Comparison of ENCODE assay signal across 9 mouse cellular contexts in the genomic region with DNA sequence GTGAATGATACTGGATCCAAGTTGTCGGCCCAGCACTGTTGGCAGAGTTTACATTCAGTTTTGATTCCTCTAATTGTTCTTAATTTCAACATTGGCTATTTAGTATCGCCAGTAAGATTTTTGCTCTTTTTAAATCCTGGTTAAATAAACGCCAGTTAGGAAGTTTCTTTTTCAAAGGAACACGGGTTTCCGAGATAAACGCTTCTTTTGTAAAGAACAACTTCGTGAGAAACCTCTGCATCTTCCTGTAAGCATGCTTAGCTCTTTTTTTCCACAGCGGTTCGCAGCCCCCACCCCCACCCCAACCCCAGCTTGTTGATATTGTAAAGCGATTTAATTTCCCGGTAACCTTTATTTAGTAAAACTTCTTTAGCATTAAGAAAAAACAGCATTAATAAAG. TPM values are rescaled to one million over a fixed set of nuclear protein-coding genes. Genes with fewer than 3 reads are reported as not detected.
DNase-seq lines count a peak whose midpoint lies in the region; ATAC-seq lines count a peak whose summit lies in the region.
"Had no signal": no experiment of that assay in that cellular context is flagged by ENCODE, and none has a peak within 500 bp of the region (broad histone marks: within the 10 kb centered on the region; RNA-seq: fewer than 3 reads in every experiment).

No protein-coding gene starts in this region.

- peak; percentile 39 for DNase-seq in heart, adult 11 months
- no peak for DNase-seq in heart, postnatal 36 days
- no peak for DNase-seq in neural tube, embryonic 11.5 days (ENCODE audit: low spot score)
- DNase-seq in neural tube, embryonic 10.5 days (ENCODE audit: extremely low spot score, low spot score) = no peak
- DNase-seq in cerebellum, adult 11 months = no peak
- DNase-seq in ovary, postnatal 10 days (ENCODE audit: low spot score) = no peak
- DNase-seq: layer of hippocampus, adult 9-11 months had no signal

- WGBS in neural tube, embryonic 11.5 days = under 1% methylated on average over 11 of the region's 11 CpGs
- WGBS in liver, embryonic 12.5 days (ENCODE audit: insufficient replicate concordance) = 6% methylated on average over 11 of the region's 11 CpGs

- peak overlapping the region; percentile 87 for H3K4me3 ChIP-seq in neural tube, embryonic 11.5 days (ENCODE audit: low read depth, low read length)
- no peak overlapping the region for H3K4me3 ChIP-seq in liver, embryonic 12.5 days

- no peaks in the 10 kb centered on the region for H3K36me3 ChIP-seq in neural tube, embryonic 11.5 days (ENCODE audit: control insufficient read depth, insufficient read depth, low read length)
- no peaks in the 10 kb centered on the region for H3K36me3 ChIP-seq in liver, embryonic 12.5 days

- H3K4me2 ChIP-seq in neural tube, embryonic 11.5 days (ENCODE audit: low read depth) = peak overlapping the region; percentile 99
- H3K4me2 ChIP-seq in liver, embryonic 12.5 days = peak overlapping the region; percentile 68; the same call in 1 of the 2 replicates

- peaks cover 7% of the 10 kb centered on the region; the same call in 1 of the 2 replicates for H3K4me1 ChIP-seq in neural tube, embryonic 11.5 days (ENCODE audit: control insufficient read depth, insufficient read depth, low read length)
- H3K4me1 ChIP-seq in liver, embryonic 12.5 days = peaks cover 8% of the 10 kb centered on the region

- peak overlapping the region; percentile 90 for H3K9ac ChIP-seq in neural tube, embryonic 11.5 days (ENCODE audit: low read length)
- no peak overlapping the region for H3K9ac ChIP-seq in liver, embryonic 12.5 days

- no peaks in the 10 kb centered on the region for H3K27me3 ChIP-seq in neural tube, embryonic 11.5 days (ENCODE audit: control insufficient read depth, insufficient read depth, low read length)
- H3K27me3 ChIP-seq in liver, embryonic 12.5 days (replicated peaks) = peaks cover 98% of the 10 kb centered on the region

- intact Hi-C loops in heart, postnatal 36 days (cut with DNase I) = no loop called here

- no peak for ATAC-seq in neural tube, embryonic 11.5 days (ENCODE audit: insufficient read depth, low FRiP score, low TSS enrichment)
- ATAC-seq in liver, embryonic 12.5 days = no peak
- no peak for ATAC-seq in frontal cortex, adult (ENCODE audit: low TSS enrichment)

- no peaks in the 10 kb centered on the region for H3K9me3 ChIP-seq in neural tube, embryonic 11.5 days (ENCODE audit: control insufficient read depth, low read length)
- no peaks in the 10 kb centered on the region for H3K9me3 ChIP-seq in liver, embryonic 12.5 days (replicated peaks)

- peak overlapping the region; percentile 99 for H3K27ac ChIP-seq in neural tube, embryonic 11.5 days (ENCODE audit: low read depth, low read length)
- no peak overlapping the region for H3K27ac ChIP-seq in liver, embryonic 12.5 days

RNA-seq across cellular contexts. Expression of a gene that starts 2.8 kb away (rescaled TPM):
- total RNA-seq in heart, postnatal 36 days (2021) = 10 to 100 TPM; 20.8 to 27.4 TPM
- polyA plus RNA-seq in neural tube, embryonic 11.5 days (2014; fragmentation: Nextera tagmentation; extraction: Ambion mirVana) = 111 and 117 TPM in 2 replicates
- polyA plus RNA-seq in liver, embryonic 12.5 days (2016; fragmentation: Nextera tagmentation; extraction: Ambion mirVana) = 5.9 and 6.0 TPM in 2 replicates

Comparison
In these comparisons a context has a peak if more than half of its experiments do, and no peak if none do; other contexts are left out.
1. RNA of a gene that starts 2.8 kb away (polyA plus RNA-seq): 111 to 117 TPM in neural tube, embryonic 11.5 days; 5.9 to 6.0 TPM in liver, embryonic 12.5 days; every median in the first group is over 10 times any median in the second.